Mouse (Mus musculus): ENCODE measurements around the gene Hnrnpa1. TPM values are rescaled to one million over a fixed set of nuclear protein-coding genes. Genes with fewer than 3 reads are reported as not detected.

Gene Hnrnpa1
- polyA plus RNA-seq (2012; rRNA removed) = 5.3 and 6.8 TPM in 2 replicates

GRCm38 (mm10) chr15:103240160-103241028 lies at the start of gene Hnrnpa1:
Gene Hnrnpa1 (plus strand): TSS chr15:103240432.

GRCm38 (mm10) chr15:103239685-103240159 lies 510 bp upstream of the Hnrnpa1 start, which contains the start of gene Cbx5:
Gene Cbx5 (minus strand): TSS chr15:103239816.

GRCm38 (mm10) chr15:103257790-103258728 lies 17.8 kb downstream of the Hnrnpa1 start, which contains the start of gene Nfe2:
Gene Nfe2 (minus strand): TSS chr15:103258403.

GRCm38 (mm10) chr15:103272419-103273279 lies 32.4 kb downstream of the Hnrnpa1 start, which contains the start of gene Copz1:
Gene Copz1 (plus strand): TSS chr15:103272714.

Other genes with a start within 250 kb of the Hnrnpa1 start
- gene Hoxc8, start 249.8 kb upstream of the Hnrnpa1 start, polyA plus RNA-seq (2012; rRNA removed) = 2.9 and 3.3 TPM in 2 replicates
- gene Hoxc6, start 242.2 kb upstream of the Hnrnpa1 start, polyA plus RNA-seq (2012; rRNA removed) = 3.1 and 4.7 TPM in 2 replicates
- 4.3 and 4.5 TPM in 2 replicates for gene Hoxc4, start 221.5 kb upstream of the Hnrnpa1 start, polyA plus RNA-seq (2012; rRNA removed)
- 8.9 and 10.8 TPM in 2 replicates for gene Smug1, start 73.3 kb upstream of the Hnrnpa1 start, polyA plus RNA-seq (2012; rRNA removed)
- 1.5 and 2.3 TPM in 2 replicates for gene Cbx5, start 616 bp upstream of the Hnrnpa1 start, polyA plus RNA-seq (2012; rRNA removed)
- gene Nfe2, start 18.0 kb downstream of the Hnrnpa1 start, polyA plus RNA-seq (2012; rRNA removed) = 0.65 and 1.6 TPM in 2 replicates
- gene Copz1, start 32.3 kb downstream of the Hnrnpa1 start, polyA plus RNA-seq (2012; rRNA removed) = 35.6 and 44.6 TPM in 2 replicates
- 0.05 and 0.16 TPM in 2 replicates for gene Gpr84, start 70.2 kb downstream of the Hnrnpa1 start, polyA plus RNA-seq (2012; rRNA removed)
- 15.1 and 16.0 TPM in 2 replicates for gene Zfp385a, start 99.7 kb downstream of the Hnrnpa1 start, polyA plus RNA-seq (2012; rRNA removed)
- gene Itga5, start 126.3 kb downstream of the Hnrnpa1 start, polyA plus RNA-seq (2012; rRNA removed) = 19.0 and 23.6 TPM in 2 replicates
- not detected in 2 replicates for gene Gtsf1, start 190.0 kb downstream of the Hnrnpa1 start, polyA plus RNA-seq (2012; rRNA removed)
- not detected in 2 replicates for gene Gtsf2, start 208.0 kb downstream of the Hnrnpa1 start, polyA plus RNA-seq (2012; rRNA removed)
- gene Nckap1l, start 213.4 kb downstream of the Hnrnpa1 start, polyA plus RNA-seq (2012; rRNA removed) = 1.6 and 2.1 TPM in 2 replicates

Measured in stomach, adult 2 months (tissue).